In genomic region chr5:144066036-144066435, GRCm38 (mm10) we compare ENCODE assay signal across 25 mouse cellular contexts. TPM values are rescaled to one million over a fixed set of nuclear protein-coding genes. Genes with fewer than 3 reads are reported as not detected.
DNase-seq lines count a peak whose midpoint lies in the region; ATAC-seq and TF ChIP-seq lines count a peak whose summit lies in the region.
"Had no signal": no experiment of that assay in that cellular context is flagged by ENCODE, and none has a peak within 500 bp of the region (broad histone marks: within the 10 kb centered on the region; RNA-seq: fewer than 3 reads in every experiment).

No protein-coding gene starts in this region.

- WGBS in kidney, adult 2 months: 76% methylated on average over 2 of the region's 2 CpGs
- 68% methylated on average over 2 of the region's 2 CpGs for WGBS in lung, adult 2 months

- no peak overlapping the region for H3K27ac ChIP-seq in kidney, adult 2 months (ENCODE audit: insufficient read depth, low read depth, low read length)
- H3K27ac ChIP-seq: embryonic facial prominence, embryonic 12.5 days; hindbrain, embryonic 15.5 days; limb, embryonic 13.5 days; liver, embryonic 13.5 days; neural tube, embryonic 13.5 days had no signal

- peak; percentile 8 for DNase-seq in kidney, adult 2 months
- DNase-seq in kidney, postnatal 4 days: no peak
- no peak for DNase-seq in Patski (ENCODE audit: low read depth, low spot score)
- peak; percentile 47 for DNase-seq in lung, adult 2 months
- peak; percentile 77 for DNase-seq in lung, postnatal 36 days
- no peak for DNase-seq in thymus, postnatal 36 days
- DNase-seq in heart, adult 11 months: no peak
- DNase-seq in frontal cortex, adult 2 months (ENCODE audit: extremely low spot score in 1 of 2, low spot score in 1 of 2): no peak
- DNase-seq: B cell, adult 2 months; cerebellum, adult 9-11 months; heart, postnatal 36 days; layer of hippocampus, postnatal 36 days; liver, embryonic 13.5 days; midbrain, embryonic 14.5 days; thymus, postnatal 4 days had no signal

- CTCF ChIA-PET in Patski (lab: Charles Lee): interaction anchor here (1.1 kb wide), 1 partner anchor 9 kb away, joined by 3 read pairs; no protein-coding TSS in a partner anchor

- no peak for TF ChIP-seq POLR2A in kidney, adult 2 months (IDR thresholded peaks at IDR 0.05; ENCODE audit: low read depth, low read length)
- TF ChIP-seq POLR2A in lung, adult 2 months (IDR thresholded peaks at IDR 0.05; ENCODE audit: borderline replicate concordance, extremely low read depth, low read depth, low read length): no peak

- POLR2A ChIA-PET in Patski (lab: Charles Lee): no interaction called here

- in situ Hi-C loops in Patski (cut with MboI; ENCODE audit: low pct_unique_long_range_greater_than_20kb): loop anchor here (25.0 kb wide), 1 partner anchor 671 kb away; no protein-coding TSS in a partner anchor

- peak; percentile 59 for ATAC-seq in Patski
- ATAC-seq: forebrain, embryonic 14.5 days; intestine, embryonic 16.5 days had no signal

- no peaks in the 10 kb centered on the region for H3K4me1 ChIP-seq in kidney, adult 2 months (ENCODE audit: control insufficient read depth, insufficient read depth, low read length)
- H3K4me1 ChIP-seq in lung, adult 2 months (ENCODE audit: control insufficient read depth, insufficient read depth, low read length): peaks cover 4% of the 10 kb centered on the region
- H3K4me1 ChIP-seq: embryonic facial prominence, embryonic 12.5 days; hindbrain, embryonic 15.5 days; limb, embryonic 13.5 days; liver, embryonic 13.5 days; megakaryocyte, embryonic 14.5 days; neural tube, embryonic 13.5 days had no signal

- H3K4me3 ChIP-seq in kidney, adult 2 months (ENCODE audit: insufficient read depth, low read depth, low read length): no peak overlapping the region
- no peak overlapping the region for H3K4me3 ChIP-seq in lung, adult 2 months (replicated peaks; ENCODE audit: extremely low read depth, low read depth, low read length)
- H3K4me3 ChIP-seq: embryonic facial prominence, embryonic 12.5 days; erythroblast, embryonic 14.5 days; hindbrain, embryonic 15.5 days; limb, embryonic 13.5 days; liver, embryonic 13.5 days; megakaryocyte, embryonic 14.5 days; neural tube, embryonic 13.5 days had no signal

- H3K27me3 ChIP-seq in kidney, adult 2 months (replicated peaks; ENCODE audit: control insufficient read depth, insufficient read depth, low read length): no peaks in the 10 kb centered on the region
- H3K27me3 ChIP-seq in Patski: no peaks in the 10 kb centered on the region
- H3K27me3 ChIP-seq: embryonic facial prominence, embryonic 12.5 days; hindbrain, embryonic 15.5 days; limb, embryonic 13.5 days; liver, embryonic 13.5 days; neural tube, embryonic 13.5 days had no signal

- TF ChIP-seq CTCF in kidney, adult 2 months (conservative IDR thresholded peaks at IDR 0.05; ENCODE audit: insufficient read depth, insufficient read length, low read depth, low read length): no peak
- TF ChIP-seq CTCF in Patski (IDR thresholded peaks at IDR 0.05): no peak
- TF ChIP-seq CTCF in lung, adult 2 months (IDR thresholded peaks at IDR 0.05; ENCODE audit: insufficient read depth, low read length): no peak

- H3K36me3 ChIP-seq in kidney, adult 2 months (ENCODE audit: control insufficient read depth, insufficient read depth, low read length): no peaks in the 10 kb centered on the region
- H3K36me3 ChIP-seq: embryonic facial prominence, embryonic 12.5 days; hindbrain, embryonic 15.5 days; limb, embryonic 13.5 days; liver, embryonic 13.5 days; neural tube, embryonic 13.5 days had no signal

RNA-seq across cellular contexts. Expression of gene Lmtk2, which starts 34.2 kb away (rescaled TPM):
- 29.9 and 30.6 TPM in 2 replicates for polyA plus RNA-seq in kidney, adult 2 months (2012; rRNA removed)
- polyA plus RNA-seq in Patski (2021): 19.7 TPM
- 20.1 and 24.2 TPM in 2 replicates for polyA plus RNA-seq in lung, adult 2 months (2012; rRNA removed)
- polyA plus RNA-seq in frontal cortex, adult 2 months (2012; rRNA removed): 57.8 and 60.6 TPM in 2 replicates

RNA-seq across cellular contexts. Expression of gene Ocm, which starts 39.6 kb away (rescaled TPM):
- not detected in 2 replicates for polyA plus RNA-seq in kidney, adult 2 months (2012; rRNA removed)
- not detected for polyA plus RNA-seq in Patski (2021)
- not detected in 2 replicates for polyA plus RNA-seq in lung, adult 2 months (2012; rRNA removed)
- polyA plus RNA-seq in frontal cortex, adult 2 months (2012; rRNA removed): 1.1 and 1.8 TPM in 2 replicates
- polyA plus RNA-seq: embryonic facial prominence, embryonic 12.5 days; erythroblast, embryonic 14.5 days; forebrain, embryonic 14.5 days; gonadal fat pad, adult 2 months; heart, embryonic 14.5 days; hindbrain, embryonic 15.5 days; intestine, embryonic 16.5 days; limb, embryonic 13.5 days; liver, embryonic 13.5 days; midbrain, embryonic 14.5 days; neural tube, embryonic 13.5 days had no signal

RNA-seq across cellular contexts. Expression of gene Ccz1, which starts 51.4 kb away (rescaled TPM):
- polyA plus RNA-seq in kidney, adult 2 months (2012; rRNA removed): 12.9 and 17.3 TPM in 2 replicates
- 103 TPM for polyA plus RNA-seq in Patski (2021)
- polyA plus RNA-seq in lung, adult 2 months (2012; rRNA removed): 8.3 and 13.4 TPM in 2 replicates
- polyA plus RNA-seq in frontal cortex, adult 2 months (2012; rRNA removed): 35.8 and 41.2 TPM in 2 replicates

Comparison
In these comparisons a context has a peak if more than half of its experiments do, and no peak if none do; other contexts are left out.
1. DNase-seq: peak in kidney, adult 2 months (single experiment), lung, adult 2 months (single experiment) and lung, postnatal 36 days (single experiment); none in kidney, postnatal 4 days (0 of 2), Patski (single experiment), thymus, postnatal 36 days (0 of 2), heart, adult 11 months (single experiment) and frontal cortex, adult 2 months (0 of 2).